Mouse (Mus musculus) T-helper 2 cell (primary cell): ENCODE data around the gene Lhpp.

ENCODE experiments used
- in situ Hi-C: fragments of 300-600 bp; cut with MboI, MseI; formaldehyde crosslinking; loops from one replicate; pipeline ENCODE4 v1.15.1; 2025; ENCODE audit warnings: high pct_unique_total_duplicates

Gene Lhpp

DNA sequence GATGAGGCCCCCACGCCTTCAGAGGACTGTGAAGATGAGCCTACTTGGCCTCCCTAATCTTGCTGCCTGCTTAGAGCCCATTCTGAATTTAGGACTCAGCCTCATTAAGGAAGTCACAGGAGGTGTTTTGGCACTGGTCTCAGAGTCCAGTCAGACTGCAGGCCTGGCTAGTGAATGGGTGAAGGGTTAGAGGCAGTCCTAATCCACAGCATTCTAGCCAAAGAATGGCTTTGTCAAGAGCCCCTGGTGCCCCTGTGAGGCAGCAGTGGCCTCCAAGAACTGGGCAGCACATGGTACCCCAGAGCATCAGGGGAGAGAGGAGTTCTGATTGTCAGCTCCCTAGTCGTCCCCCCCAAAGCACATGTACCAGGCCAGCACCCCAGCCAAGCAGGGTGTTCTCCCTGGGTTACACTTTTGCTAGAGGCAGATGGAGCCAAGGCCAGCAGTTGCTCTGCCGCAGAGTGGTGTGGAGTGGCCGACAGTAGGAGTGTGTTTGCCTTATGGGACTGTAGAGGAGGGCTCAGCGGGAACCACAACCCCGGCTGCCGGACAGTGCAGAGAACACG is 94.0 kb downstream of the Lhpp start:
- in situ Hi-C loops, result no loop called here

DNA sequence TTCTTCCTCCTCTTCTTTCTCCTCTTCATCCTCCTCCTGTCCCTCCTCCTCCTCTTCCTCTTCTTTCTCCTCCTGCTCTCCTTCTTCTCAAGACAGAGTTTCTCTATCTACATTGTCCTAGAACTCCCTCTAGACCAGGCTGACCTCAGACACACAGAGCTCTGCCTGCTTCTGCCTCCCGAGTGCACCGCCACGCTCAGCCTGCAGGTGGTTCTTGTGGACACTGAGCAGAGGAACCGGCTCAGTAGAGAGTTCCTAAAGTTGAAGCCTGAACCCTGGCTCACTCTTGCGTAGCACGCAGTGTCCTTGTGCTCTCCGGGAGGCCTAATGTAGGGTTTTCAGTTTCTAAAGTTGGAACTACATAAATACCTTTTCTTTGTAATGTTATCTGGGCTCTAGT is 94.7 kb downstream of the Lhpp start:
- in situ Hi-C loops, result no loop called here

DNA sequence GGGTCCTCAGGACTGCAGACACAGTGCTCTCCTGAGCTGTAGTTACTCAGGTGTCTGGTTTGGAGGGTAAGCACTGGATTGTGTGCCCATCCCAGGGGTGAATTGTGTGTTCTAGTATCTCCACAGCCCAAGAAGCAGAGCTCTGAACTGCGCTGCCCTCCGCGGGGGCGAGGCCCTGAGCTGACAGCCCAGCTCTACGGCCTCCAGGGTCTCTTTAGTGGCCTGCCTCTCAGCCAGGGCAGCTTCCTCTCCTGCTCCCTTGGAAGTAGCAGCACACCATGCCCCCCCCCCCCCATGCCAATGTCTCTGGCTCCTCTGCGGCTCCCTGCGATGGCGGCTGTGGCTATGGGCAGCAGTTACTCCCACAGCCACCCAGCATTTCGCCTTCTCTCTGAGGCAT is 101.1 kb downstream of the Lhpp start:
- in situ Hi-C loops, result no loop called here

DNA sequence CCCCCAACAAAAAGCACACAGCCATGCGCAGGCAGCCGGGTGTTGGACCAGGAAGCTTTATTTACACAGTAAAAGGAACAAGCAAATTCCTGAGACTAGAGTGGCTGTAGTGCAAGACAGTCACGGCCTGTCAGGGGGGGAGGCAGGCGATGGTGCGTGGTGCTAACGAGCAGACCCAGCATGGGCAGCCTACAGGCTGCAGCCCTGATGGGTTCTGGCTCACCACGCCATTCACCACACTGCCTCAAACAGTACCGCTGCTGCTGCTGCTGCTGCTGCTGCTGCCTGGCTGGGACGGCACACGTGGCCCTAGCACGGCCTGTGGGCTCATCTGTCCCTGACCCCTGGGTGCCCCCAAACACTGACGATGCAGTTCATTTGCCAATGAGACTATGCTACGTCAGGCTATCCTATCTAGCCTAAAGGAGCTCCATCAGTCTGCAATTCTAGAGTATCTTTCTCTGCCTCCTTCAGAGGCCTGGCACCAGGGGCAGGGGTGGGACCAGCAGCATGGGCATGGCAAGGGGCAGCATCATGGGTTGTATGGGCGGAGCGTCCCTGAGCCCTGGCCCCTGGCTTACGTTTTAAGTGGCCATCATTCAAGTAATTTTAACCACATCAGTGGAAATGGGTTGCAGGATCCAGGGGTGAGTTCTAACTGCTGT is 101.7 kb downstream of the Lhpp start:
- in situ Hi-C loops, result no loop called here

DNA sequence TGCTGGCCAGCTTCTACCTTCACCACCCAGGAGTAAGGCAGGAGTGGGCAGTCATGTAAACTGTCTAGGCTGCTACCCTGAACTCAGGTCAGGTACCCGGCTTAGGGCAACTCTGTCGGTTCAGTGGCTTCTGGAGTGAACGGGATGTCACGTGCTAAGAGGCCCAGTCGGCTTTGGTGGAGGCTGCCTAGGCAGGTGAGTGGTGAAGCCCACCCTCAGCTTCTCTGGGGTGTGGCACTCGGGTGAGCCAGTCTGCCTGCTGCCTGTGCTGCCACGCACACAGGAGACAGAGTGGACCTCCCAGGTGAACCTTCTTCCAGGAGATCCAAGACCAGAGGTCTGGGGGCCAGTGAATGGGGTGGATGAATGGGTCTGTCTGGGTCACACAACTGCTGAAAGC is 102.5 kb downstream of the Lhpp start:
- in situ Hi-C loops, result no loop called here

DNA sequence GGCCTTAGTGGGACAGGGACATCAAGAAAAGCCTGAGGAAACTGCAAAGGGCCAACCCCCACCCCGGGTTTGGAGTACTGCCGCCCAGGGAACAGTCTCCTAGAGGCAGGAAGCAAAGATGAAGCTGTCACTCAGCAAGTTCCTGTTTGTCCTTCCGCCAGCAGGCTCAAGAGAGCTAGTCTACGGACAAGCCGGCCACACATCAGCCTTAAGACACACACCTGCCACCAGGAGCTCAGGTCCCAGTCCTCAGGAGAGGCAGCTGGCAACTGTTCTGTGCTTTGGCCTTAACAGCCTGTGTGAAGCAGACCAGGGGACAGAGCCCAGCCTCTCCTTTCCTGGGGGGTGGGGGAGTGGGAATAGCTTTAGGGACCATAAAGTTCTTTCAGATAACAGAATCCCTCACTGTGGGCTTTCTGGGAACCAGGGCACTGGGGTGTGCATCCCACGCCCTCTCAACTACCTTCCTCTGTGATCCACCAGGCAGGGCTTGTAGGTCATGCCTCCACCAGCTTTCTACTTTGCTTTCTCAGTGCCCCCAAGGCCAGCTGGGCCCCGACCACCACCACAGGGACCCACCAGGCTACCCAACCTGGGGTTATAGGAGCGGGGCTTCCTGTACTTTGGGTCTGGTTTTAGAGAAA is 103.2 kb downstream of the Lhpp start:
- in situ Hi-C loops, result no loop called here

DNA sequence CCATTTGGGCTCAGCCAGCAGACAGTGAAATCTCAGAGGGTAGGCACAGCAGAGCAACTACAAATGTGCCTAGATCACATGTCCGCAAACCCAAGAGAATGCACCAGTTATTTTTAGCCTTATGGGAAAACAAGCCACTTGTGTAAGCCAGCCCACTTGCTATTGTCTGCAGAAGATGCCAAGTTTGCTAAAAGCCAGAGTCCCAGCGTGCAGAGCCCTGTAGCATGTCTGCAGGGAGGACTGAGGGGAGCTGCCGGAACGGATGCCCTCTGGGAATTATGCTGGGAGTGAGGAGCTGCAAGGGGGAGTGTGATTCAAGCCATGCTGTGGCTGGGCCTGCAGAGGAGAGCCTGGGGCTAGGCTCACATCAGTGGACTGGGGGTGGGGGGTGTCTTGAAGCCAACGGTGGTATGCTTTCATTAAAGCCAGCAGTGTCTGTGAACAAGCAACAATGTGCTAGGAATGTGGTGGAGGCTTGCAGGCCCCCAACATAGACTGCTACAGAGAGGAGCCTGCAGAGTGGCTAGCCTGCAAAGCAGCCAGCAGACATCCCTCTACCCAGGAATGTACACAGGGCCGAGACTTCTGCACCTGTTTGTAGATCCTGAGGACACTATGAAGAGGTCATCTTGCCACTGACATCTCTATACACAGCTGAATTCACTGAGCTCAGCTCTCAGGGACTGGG is 103.9 kb downstream of the Lhpp start:
- in situ Hi-C loops, result no loop called here

DNA sequence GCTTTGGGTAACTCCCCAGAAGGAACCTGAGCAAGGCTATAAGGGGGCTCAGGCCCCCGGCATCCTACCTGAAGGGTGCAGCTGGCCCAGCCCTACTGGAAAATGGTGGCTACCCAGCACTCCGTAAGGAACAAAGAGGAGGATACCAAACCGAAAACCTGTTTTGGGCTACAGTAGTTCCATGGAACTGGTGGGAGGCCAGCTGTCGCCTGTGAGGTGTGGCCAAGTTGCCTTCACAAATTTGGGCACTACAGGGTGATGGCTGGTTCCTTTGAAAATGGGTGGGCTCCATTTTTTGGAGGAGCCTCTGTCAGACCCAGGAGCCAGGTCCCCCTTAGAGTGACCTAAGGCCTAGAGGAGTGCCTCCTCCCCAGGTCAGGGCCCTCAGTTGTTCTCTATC is 104.8 kb downstream of the Lhpp start:
- in situ Hi-C loops, result no loop called here

DNA sequence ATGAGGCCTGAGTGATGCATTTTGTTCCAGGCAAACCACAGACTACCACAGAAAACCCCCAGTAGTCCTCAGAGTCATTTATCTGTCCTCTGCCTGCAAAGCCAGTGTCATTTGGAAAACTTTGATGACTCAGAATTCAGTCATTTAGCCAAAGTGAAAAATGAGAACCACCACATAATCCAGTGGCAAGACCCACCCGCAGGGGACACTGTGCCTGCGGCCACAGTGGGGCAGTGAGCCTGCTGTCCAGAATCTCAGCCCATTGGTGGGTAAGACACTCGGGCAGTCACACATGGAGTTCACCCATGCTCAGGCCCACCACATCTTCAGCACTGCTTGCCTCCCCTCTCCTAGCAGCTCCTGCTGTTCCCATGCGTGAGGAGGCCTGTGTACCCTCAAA is 109.1 kb downstream of the Lhpp start:
- in situ Hi-C loops, result no loop called here

DNA sequence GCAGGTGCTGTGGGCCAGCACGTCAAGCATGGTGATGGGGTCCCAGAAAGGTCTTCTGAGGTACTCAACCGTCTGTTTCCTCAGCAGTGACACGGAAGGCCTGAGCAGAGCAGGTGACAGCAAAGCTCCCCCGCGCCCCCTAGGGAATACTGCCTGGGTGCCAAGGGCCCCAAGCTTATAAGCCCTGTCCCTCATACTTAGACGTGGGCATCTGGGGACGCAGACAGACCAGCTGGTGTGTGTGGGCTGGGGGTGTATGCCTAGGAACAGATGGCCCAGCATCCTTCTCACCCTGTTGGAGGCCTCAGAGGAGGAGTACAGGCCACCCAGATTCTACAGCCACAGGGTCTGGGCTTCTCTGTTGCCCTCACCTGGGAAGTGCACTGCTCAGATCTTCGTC is 110.1 kb downstream of the Lhpp start:
- in situ Hi-C loops, result loop anchor here (5.0 kb wide), 1 partner anchor 87 kb away; no protein-coding TSS in a partner anchor

DNA sequence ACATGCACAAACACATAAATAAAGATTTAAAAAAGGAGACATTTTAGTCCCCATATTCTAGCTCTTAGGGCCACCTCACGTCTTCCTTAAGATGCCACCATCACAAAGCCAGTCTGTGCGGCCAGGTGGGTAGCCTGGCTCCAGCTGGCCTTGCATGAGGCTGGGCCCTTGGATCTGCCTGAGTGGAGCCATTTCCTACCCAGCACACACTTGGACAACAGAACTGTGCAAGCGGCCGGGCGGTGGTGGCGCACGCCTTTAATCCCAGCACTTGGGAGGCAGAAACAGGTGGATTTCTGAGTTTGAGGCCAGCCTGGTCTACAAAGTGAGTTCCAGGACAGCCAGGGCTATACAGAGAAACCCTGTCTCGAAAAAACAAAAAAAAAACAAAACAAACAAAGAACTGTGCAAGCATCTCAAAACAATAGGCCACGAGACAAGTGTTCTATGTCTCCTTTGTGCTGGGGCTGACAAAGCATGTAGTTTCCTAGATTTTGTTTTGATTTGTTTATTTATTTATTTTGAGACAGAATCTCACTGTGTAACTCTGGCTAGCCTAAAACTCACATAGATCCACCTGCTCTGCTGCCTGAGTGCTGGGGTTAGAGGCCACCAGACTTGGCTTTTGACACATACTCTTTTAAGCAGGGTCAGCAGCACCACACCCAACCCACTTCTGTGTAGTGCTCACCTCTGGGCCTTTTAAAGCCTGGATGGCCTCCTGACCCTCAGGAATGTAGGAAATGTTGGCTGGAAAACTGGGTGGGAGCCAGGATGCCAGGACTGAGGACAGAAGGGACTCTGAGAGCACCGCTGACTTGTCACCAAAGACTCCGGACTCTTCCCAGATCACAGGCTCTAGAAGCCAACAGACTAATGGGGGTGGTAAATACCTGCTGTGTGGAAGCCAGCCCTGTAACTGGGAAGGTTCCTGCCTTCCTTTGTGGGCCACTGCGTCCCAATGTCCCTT is 112.2 kb downstream of the Lhpp start:
- in situ Hi-C loops, result loop anchor here (5.0 kb wide), 1 partner anchor 85 kb away; no protein-coding TSS in a partner anchor

DNA sequence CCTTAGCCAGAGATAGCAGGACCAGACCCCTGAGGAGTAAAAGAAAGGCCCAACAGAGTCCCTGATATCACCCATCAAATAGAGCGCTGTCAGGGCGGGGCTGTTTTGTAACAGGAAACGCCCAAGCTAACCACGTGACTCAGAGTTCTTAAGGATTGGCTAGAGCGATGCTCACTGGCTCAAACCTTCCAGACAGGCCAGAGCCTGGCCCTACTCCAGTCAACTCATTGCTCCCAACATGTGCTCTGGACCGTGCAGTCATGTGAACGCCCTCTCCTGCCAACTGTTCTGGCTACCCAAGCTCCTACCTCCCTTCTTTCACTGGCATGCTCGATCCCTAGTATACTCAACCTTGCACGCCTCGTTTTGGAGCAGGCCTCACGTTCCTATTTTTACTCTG is 113.5 kb downstream of the Lhpp start:
- in situ Hi-C loops, result loop anchor here (5.0 kb wide), 1 partner anchor 83 kb away; no protein-coding TSS in a partner anchor

DNA sequence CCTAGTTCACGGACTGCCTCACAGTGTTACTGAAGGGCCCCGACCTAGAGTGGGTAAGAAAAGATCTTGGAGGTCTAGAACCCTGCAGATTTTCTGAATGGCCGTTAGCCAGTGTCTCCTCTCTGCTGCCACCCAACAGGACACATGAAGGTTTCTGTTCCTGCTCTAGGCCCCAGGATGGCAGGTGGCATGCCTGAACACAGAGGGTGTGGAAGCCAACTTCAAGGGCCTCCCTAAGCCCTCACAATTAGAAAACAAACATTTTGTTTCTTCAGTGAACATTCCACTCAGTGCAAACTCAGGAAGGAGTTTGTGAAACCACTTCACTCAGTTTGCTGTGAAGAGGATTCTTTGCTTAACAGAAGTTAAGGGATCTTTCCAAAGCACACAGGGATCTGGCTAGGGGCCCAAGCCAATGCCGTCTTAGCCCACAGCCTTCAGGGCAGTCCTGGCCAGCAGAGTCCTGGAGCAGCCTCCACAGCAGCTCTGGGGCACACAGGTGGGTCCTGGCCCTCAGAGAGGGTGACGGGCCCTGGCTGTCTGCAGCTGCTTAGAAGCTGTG is 114.1 kb downstream of the Lhpp start:
- in situ Hi-C loops, result loop anchor here (5.0 kb wide), 1 partner anchor 83 kb away; no protein-coding TSS in a partner anchor

DNA sequence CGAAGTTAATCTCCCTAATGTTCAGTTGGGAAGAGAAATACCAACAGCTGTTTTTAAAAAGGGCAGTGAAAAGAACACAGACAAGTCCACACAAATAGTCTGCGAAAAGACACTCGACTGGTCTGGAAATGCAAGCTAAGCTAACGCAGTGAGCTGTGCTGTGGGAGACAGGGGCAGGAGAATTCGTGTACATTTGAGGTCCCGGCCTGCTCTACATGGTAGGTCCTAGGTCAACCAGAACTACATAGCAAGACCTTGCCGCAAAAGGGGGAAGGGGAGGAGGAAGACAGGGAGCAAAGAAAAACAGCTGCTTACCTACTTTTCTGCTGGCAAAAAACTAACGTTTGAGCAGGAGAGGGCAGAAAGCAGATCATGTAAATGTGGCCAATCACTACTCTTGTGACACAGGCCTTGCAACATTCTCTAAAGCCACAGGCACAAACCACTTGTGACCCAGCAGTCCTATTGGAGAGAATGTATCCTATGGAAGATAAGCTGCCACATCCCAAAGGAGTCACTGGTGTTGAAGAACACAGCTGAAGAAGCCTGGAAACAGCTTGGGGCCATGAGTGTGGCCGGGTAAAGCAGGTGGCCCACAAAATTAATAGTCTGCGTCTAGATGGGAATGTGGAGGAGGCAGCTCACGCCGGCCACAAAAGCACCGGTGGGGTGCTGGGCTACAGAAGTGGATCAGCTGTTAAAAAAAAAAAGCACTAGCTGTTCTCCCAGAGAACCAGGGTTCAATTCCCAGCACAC is 115.8 kb downstream of the Lhpp start:
- in situ Hi-C loops, result no loop called here

DNA sequence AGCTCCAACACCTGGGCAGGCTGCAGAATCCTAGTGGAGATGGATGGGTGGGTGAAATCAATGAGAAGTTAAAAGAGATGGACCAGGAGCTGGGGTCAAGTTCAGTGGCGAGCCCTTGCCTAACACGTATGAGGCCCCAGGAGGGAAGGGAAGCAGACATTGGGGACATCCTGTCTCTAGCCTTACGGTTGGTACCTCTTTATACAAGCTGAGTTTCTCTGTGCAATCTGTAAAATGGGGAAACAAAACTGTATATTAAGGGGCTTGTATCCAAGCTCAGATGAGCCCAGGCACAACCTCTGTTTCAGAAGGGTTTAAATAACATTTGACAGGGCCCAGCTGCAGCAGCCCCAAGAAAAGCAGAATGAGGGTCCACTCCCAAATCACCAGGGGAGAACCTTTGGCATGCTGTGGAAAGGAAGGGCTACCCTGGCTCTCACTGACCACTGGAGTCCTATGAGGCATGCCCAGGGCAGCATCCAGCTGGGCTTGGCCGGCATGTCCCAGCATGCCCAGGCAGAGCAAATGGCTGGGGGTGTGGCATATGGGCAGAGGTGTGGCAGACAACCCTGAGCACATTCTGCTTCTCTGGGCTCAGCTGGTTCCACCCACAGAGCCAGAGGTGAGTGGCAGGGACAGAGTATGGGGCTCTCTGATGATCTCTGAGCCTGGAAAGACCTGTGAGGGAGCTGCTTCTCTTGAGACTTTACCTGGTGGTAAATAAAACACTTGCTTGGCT is 118.8 kb downstream of the Lhpp start:
- in situ Hi-C loops, result no loop called here

DNA sequence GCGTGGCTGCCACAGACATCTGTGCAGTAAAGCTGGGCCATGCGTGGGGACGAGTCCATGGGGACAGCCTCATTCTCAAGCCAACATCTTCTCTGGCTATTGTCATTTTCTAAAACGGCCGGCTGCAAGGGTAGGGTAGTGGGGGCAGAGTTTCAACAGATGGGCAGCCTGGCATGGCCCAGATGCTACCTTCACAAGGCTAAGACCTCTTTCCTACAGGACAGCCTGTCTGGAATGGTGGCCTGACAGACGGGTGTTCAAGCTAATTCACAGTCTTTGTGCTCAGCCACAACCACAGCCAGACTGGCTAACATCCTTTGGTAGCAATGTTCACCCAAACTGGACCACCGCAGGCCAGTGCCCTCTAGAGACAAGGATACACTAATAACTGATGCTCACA is 120.1 kb downstream of the Lhpp start:
- in situ Hi-C loops, result no loop called here

DNA sequence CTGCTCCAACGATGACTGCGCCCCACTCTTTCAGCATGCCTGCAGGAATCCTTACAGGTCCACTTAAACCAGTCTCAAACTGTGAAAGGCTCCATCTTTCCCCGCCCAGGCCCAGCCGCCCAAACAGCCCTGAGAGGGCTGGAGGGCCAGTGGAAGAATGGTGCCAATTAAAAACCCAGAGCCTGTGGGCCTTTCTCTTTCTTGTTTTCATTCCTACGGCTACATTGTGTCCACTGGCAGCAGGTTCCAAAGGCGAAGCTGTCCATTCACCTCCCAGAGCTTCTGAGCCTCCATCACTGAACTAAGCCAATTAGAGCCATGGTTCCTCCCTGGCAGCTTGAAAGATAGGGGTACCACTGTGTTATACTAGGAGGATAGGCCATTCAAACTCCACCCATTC is 121.1 kb downstream of the Lhpp start:
- in situ Hi-C loops, result no loop called here

DNA sequence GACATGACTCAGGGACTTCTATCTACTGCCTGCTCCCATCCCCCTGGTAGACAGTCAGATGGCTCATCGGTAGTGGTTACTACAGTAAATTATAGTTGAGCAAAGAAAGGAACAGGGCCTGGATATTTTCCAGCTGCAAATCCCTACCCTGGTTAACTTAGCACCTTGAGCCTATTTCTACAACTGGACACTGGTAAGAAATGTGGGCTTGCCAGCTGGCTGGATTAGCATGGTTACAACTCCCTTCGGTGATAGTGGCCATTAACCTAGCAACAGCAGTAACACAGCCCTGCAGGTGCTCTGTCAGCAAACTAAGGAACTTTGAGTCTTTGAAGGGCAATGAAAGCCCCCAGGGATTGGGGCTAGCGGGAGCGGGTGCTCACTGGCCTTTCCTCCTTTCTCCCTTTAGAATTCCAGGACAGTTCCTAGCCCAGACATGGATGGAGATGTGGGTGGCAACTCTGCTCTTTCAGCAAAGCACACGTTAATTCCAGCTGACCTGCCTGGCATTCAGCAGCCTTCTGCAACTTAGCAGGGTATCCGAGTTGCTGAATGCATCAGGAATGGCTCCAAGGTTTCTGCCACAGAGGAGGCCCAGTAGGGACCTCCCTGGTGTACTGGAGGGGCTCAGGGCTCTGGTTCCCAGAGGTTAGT is 121.8 kb downstream of the Lhpp start:
- in situ Hi-C loops, result no loop called here

DNA sequence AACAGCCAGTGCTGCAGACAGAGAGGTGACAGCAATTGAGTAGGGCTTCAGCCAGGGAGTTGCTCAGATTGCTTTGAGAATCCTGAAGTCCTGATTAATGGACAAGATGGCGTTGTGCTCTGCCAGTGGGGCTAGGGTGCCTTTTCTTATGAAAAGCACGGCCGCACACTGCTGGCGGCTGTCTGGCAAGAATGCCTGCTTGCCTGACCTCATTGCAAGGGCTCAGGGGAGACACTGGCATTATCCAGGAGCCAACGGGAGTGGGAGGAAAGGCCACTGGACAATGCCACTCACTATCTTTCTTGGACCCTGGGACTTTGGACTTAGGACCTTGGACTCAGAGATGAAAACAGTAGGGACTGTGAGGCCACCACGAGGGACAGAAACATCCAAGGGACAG is 123.1 kb downstream of the Lhpp start:
- in situ Hi-C loops, result no loop called here
